8 mouse cellular contexts compared by ENCODE assay signal in the genomic region with DNA sequence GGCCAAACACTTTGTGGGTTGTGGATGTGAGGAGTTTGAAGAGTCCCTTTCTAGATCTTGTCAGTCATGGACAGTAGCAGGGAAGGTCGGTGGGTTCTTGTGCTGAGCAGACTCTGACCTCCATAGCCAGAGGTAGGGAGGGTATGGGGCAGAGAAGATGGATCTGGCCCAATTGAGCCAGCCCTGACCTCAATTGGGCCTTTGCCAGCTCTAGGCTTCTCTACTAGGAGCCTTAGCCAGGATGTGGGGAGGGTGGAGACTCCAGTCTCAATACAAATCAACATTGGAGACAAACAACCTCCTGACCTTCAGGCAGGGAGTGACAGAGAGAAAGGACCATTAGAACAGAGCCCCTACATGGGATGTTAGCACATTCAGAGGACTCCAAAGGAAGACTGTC. TPM values are rescaled to one million over a fixed set of nuclear protein-coding genes. Genes with fewer than 3 reads are reported as not detected.
A peak's percentile ranks its signal among the peaks of the same experiment; 100 is the strongest.
DNase-seq lines count a peak whose midpoint lies in the region; ATAC-seq and TF ChIP-seq lines count a peak whose summit lies in the region.

No protein-coding gene starts in this region.

- whole genome bisulfite sequencing in forebrain, embryonic 13.5 days: 35% methylated on average over 1 of the region's 1 CpGs
- 47% methylated on average over 1 of the region's 1 CpGs for WGBS in hindbrain, embryonic 15.5 days
- 23% methylated on average over 1 of the region's 1 CpGs for whole genome bisulfite sequencing in liver, embryonic 13.5 days (ENCODE audit: insufficient replicate concordance)
- WGBS in neural tube, embryonic 14.5 days: 63% methylated on average over 1 of the region's 1 CpGs

- TF ChIP-seq CTCF in gastrocnemius, adult 2 months (IDR thresholded peaks at IDR 0.05): no peak

- no peaks in the 10 kb centered on the region for H3K36me3 ChIP-seq in forebrain, embryonic 13.5 days (ENCODE audit: poor library complexity, severe bottlenecking)
- no peaks in the 10 kb centered on the region for H3K36me3 ChIP-seq in hindbrain, embryonic 15.5 days
- no peaks in the 10 kb centered on the region for H3K36me3 ChIP-seq in liver, embryonic 13.5 days
- H3K36me3 ChIP-seq in neural tube, embryonic 14.5 days (ENCODE audit: control insufficient read depth, insufficient read depth, low read length): no peaks in the 10 kb centered on the region

- peak; percentile 72 for DNase-seq in gastrocnemius, adult 2 months
- DNase-seq in gastrocnemius, postnatal 4 days (ENCODE audit: low spot score in 2 of 2): no peak
- no peak for DNase-seq in liver, embryonic 13.5 days
- no peak for DNase-seq in right cerebral cortex, postnatal 10 days (ENCODE audit: low spot score in 2 of 2)
- no peak for DNase-seq in right cerebral cortex, adult 2 months (ENCODE audit: low spot score in 2 of 2)

- H3K4me1 ChIP-seq in forebrain, embryonic 13.5 days: peaks cover 17% of the 10 kb centered on the region
- H3K4me1 ChIP-seq in hindbrain, embryonic 15.5 days (replicated peaks): peaks cover 14% of the 10 kb centered on the region
- peaks cover 29% of the 10 kb centered on the region for H3K4me1 ChIP-seq in liver, embryonic 13.5 days (replicated peaks)
- H3K4me1 ChIP-seq in neural tube, embryonic 14.5 days (ENCODE audit: control insufficient read depth, insufficient read depth, low read length): peaks cover 8% of the 10 kb centered on the region

- peak overlapping the region; percentile 66 for H3K4me2 ChIP-seq in forebrain, embryonic 13.5 days
- H3K4me2 ChIP-seq in hindbrain, embryonic 15.5 days: peak overlapping the region; percentile 67
- H3K4me2 ChIP-seq in liver, embryonic 13.5 days: peak overlapping the region; percentile 92
- peak overlapping the region; percentile 39 for H3K4me2 ChIP-seq in neural tube, embryonic 14.5 days (ENCODE audit: low read depth, low read length)

- H3K4me3 ChIP-seq in gastrocnemius, adult 2 months: peak overlapping the region; percentile 74
- peak overlapping the region; percentile 38 for H3K4me3 ChIP-seq in forebrain, embryonic 13.5 days
- peak overlapping the region; percentile 34 for H3K4me3 ChIP-seq in hindbrain, embryonic 15.5 days
- H3K4me3 ChIP-seq in liver, embryonic 13.5 days (replicated peaks): peak overlapping the region; percentile 64
- H3K4me3 ChIP-seq in neural tube, embryonic 14.5 days (ENCODE audit: low read depth, low read length): peak overlapping the region; percentile 16

- peak overlapping the region; percentile 91 for H3K27ac ChIP-seq in gastrocnemius, adult 2 months
- no peak overlapping the region for H3K27ac ChIP-seq in forebrain, embryonic 13.5 days
- no peak overlapping the region for H3K27ac ChIP-seq in hindbrain, embryonic 15.5 days (replicated peaks)
- no peak overlapping the region for H3K27ac ChIP-seq in liver, embryonic 13.5 days
- no peak overlapping the region for H3K27ac ChIP-seq in neural tube, embryonic 14.5 days (ENCODE audit: low read depth, low read length)

- no peaks in the 10 kb centered on the region for H3K9me3 ChIP-seq in forebrain, embryonic 13.5 days (replicated peaks)
- no peaks in the 10 kb centered on the region for H3K9me3 ChIP-seq in hindbrain, embryonic 15.5 days
- H3K9me3 ChIP-seq in liver, embryonic 13.5 days (replicated peaks): no peaks in the 10 kb centered on the region
- H3K9me3 ChIP-seq in neural tube, embryonic 14.5 days (ENCODE audit: control insufficient read depth, low read length): no peaks in the 10 kb centered on the region

- peaks cover 36% of the 10 kb centered on the region for H3K27me3 ChIP-seq in forebrain, embryonic 13.5 days
- H3K27me3 ChIP-seq in hindbrain, embryonic 15.5 days: peaks cover 33% of the 10 kb centered on the region
- H3K27me3 ChIP-seq in liver, embryonic 13.5 days: peaks cover 8% of the 10 kb centered on the region; the same call in 1 of the 2 replicates
- H3K27me3 ChIP-seq in neural tube, embryonic 14.5 days (ENCODE audit: control insufficient read depth, insufficient read depth, low read length): peaks cover 2% of the 10 kb centered on the region; the same call in 1 of the 2 replicates

- intact Hi-C loops in gastrocnemius, adult 2 months (cut with DNase I): no loop called here

- H3K9ac ChIP-seq in forebrain, embryonic 13.5 days: peak overlapping the region; percentile 54; the same call in 1 of the 2 replicates
- H3K9ac ChIP-seq in hindbrain, embryonic 15.5 days: 0 out of 2 replicates have a peak overlapping the region, but pooled peaks have one; percentile 30
- peak overlapping the region; percentile 70 for H3K9ac ChIP-seq in liver, embryonic 13.5 days
- H3K9ac ChIP-seq in neural tube, embryonic 14.5 days (replicated peaks; ENCODE audit: low read depth, low read length): no peak overlapping the region

- no peak for ATAC-seq in forebrain, embryonic 13.5 days
- no peak for ATAC-seq in hindbrain, embryonic 15.5 days (ENCODE audit: low FRiP score, low read depth)
- 0 out of 2 replicates have a peak, but pooled peaks have one; percentile 4 for ATAC-seq in liver, embryonic 13.5 days (ENCODE audit: low read depth)
- ATAC-seq in neural tube, embryonic 14.5 days (ENCODE audit: low read depth): no peak

RNA-seq across cellular contexts. Expression of a gene that starts 1.0 kb away (rescaled TPM):
- total RNA-seq in gastrocnemius, adult 2 months (2021): 10 to 100 TPM; 11.9 to 15.5 TPM
- total RNA-seq in gastrocnemius, postnatal 4 days (2021): 10 to 100 TPM; 22.6 to 23.3 TPM
- 6.9 and 7.5 TPM in 2 replicates for polyA plus RNA-seq in forebrain, embryonic 13.5 days (2015; fragmentation: Nextera tagmentation; extraction: Ambion mirVana)
- polyA plus RNA-seq in hindbrain, embryonic 15.5 days (2015; fragmentation: Nextera tagmentation; extraction: Ambion mirVana): 11.8 and 13.9 TPM in 2 replicates
- 19.8 and 20.6 TPM in 2 replicates for polyA plus RNA-seq in liver, embryonic 13.5 days (2015; fragmentation: Nextera tagmentation; extraction: Ambion mirVana)
- 6.9 and 11.0 TPM in 2 replicates for polyA plus RNA-seq in neural tube, embryonic 14.5 days (2014; fragmentation: Nextera tagmentation; extraction: Ambion mirVana)

RNA-seq across cellular contexts. Expression of a gene that starts 1.1 kb away (rescaled TPM):
- total RNA-seq in gastrocnemius, adult 2 months (2021): 100 to 1,000 TPM; 151 to 202 TPM
- 10 to 100 TPM; 27.3 to 31.2 TPM for total RNA-seq in gastrocnemius, postnatal 4 days (2021)
- polyA plus RNA-seq in forebrain, embryonic 13.5 days (2015; fragmentation: Nextera tagmentation; extraction: Ambion mirVana): 5.0 and 6.8 TPM in 2 replicates
- polyA plus RNA-seq in hindbrain, embryonic 15.5 days (2015; fragmentation: Nextera tagmentation; extraction: Ambion mirVana): 19.9 and 23.6 TPM in 2 replicates
- polyA plus RNA-seq in liver, embryonic 13.5 days (2015; fragmentation: Nextera tagmentation; extraction: Ambion mirVana): 14.7 and 16.0 TPM in 2 replicates
- polyA plus RNA-seq in neural tube, embryonic 14.5 days (2014; fragmentation: Nextera tagmentation; extraction: Ambion mirVana): 15.8 and 18.6 TPM in 2 replicates

RNA-seq across cellular contexts. Expression of a gene that starts 5.9 kb away (rescaled TPM):
- total RNA-seq in gastrocnemius, adult 2 months (2021): 100 to 1,000 TPM; 104 to 111 TPM
- total RNA-seq in gastrocnemius, postnatal 4 days (2021): 100 to 1,000 TPM; 110 to 118 TPM
- 214 and 215 TPM in 2 replicates for polyA plus RNA-seq in forebrain, embryonic 13.5 days (2015; fragmentation: Nextera tagmentation; extraction: Ambion mirVana)
- polyA plus RNA-seq in hindbrain, embryonic 15.5 days (2015; fragmentation: Nextera tagmentation; extraction: Ambion mirVana): 173 and 176 TPM in 2 replicates
- 65.8 and 72.5 TPM in 2 replicates for polyA plus RNA-seq in liver, embryonic 13.5 days (2015; fragmentation: Nextera tagmentation; extraction: Ambion mirVana)
- 116 and 123 TPM in 2 replicates for polyA plus RNA-seq in neural tube, embryonic 14.5 days (2014; fragmentation: Nextera tagmentation; extraction: Ambion mirVana)

RNA-seq across cellular contexts. Expression of a gene that starts 11.4 kb away (rescaled TPM):
- under 1 TPM in 1 of 2 experiments, not detected in 1; 0.36 TPM for total RNA-seq in gastrocnemius, adult 2 months (2021)
- total RNA-seq in gastrocnemius, postnatal 4 days (2021): 1 to 10 TPM in 1 of 2 experiments, under 1 TPM in 1; 0.64 to 1.1 TPM
- polyA plus RNA-seq in forebrain, embryonic 13.5 days (2015; fragmentation: Nextera tagmentation; extraction: Ambion mirVana): not detected in 2 replicates
- polyA plus RNA-seq in hindbrain, embryonic 15.5 days (2015; fragmentation: Nextera tagmentation; extraction: Ambion mirVana): 0.29 TPM in 1 of 2 replicates, not detected in the other
- not detected in 2 replicates for polyA plus RNA-seq in liver, embryonic 13.5 days (2015; fragmentation: Nextera tagmentation; extraction: Ambion mirVana)
- polyA plus RNA-seq in neural tube, embryonic 14.5 days (2014; fragmentation: Nextera tagmentation; extraction: Ambion mirVana): not detected in 2 replicates

RNA-seq across cellular contexts. Expression of a gene that starts 21.8 kb away (rescaled TPM):
- total RNA-seq in gastrocnemius, adult 2 months (2021): 10 to 100 TPM; 52.3 to 67.7 TPM
- 100 to 1,000 TPM; 117 to 124 TPM for total RNA-seq in gastrocnemius, postnatal 4 days (2021)
- 27.3 and 35.1 TPM in 2 replicates for polyA plus RNA-seq in forebrain, embryonic 13.5 days (2015; fragmentation: Nextera tagmentation; extraction: Ambion mirVana)
- polyA plus RNA-seq in hindbrain, embryonic 15.5 days (2015; fragmentation: Nextera tagmentation; extraction: Ambion mirVana): 41.8 and 44.3 TPM in 2 replicates
- 26.4 and 27.4 TPM in 2 replicates for polyA plus RNA-seq in liver, embryonic 13.5 days (2015; fragmentation: Nextera tagmentation; extraction: Ambion mirVana)
- 22.5 and 33.3 TPM in 2 replicates for polyA plus RNA-seq in neural tube, embryonic 14.5 days (2014; fragmentation: Nextera tagmentation; extraction: Ambion mirVana)

Comparison
In these comparisons a context has a peak if more than half of its experiments do, and no peak if none do; other contexts are left out.
1. H3K4me3 ChIP-seq: peak in every context shown above with its lines; median percentile 74 in gastrocnemius, adult 2 months; 64 in liver, embryonic 13.5 days; 38 in forebrain, embryonic 13.5 days; 34 in hindbrain, embryonic 15.5 days; 16 in neural tube, embryonic 14.5 days.
2. H3K4me2 ChIP-seq: peak in every context shown above with its lines; median percentile 92 in liver, embryonic 13.5 days; 67 in hindbrain, embryonic 15.5 days; 66 in forebrain, embryonic 13.5 days; 39 in neural tube, embryonic 14.5 days.